In the genomic region with DNA sequence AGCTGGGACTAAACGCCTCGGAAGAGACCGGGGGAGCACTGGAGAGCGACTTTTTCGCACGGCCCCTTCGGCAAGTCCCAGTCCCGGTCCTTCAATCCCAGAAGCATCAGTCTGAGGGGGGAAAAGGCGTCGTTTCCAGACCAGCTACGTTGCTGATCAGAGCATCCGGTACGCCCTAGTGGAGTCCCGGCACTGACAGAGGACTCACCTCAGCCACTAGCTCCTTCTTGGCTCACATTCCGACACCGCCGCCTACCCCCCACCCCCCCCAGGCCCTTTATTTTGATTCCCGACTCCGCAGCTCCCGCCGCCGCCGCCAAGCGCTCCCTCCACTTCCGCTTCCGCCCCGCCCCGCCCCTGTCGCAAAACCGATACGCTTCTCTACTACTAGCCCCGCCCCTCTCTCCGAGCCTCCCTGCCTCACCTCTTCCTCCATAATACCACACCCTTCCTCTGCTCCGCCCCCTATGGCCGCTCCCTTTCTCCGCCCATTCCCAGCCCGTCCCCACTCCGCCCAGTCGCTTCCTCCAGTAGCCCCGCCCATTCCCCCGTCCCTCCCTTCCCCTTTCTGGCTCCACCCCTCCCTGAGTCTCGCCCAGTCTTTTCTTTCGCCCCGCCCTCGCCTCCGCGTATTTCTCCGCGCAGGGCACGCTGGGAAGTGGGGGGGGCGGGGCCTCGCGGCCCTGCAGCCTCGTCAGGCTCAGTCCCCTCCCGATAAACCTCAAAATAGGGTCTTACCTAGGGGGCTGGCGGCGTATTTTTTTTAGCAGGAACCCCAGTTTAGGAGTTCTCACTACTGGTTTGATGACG, we compare ENCODE assay signal across 8 mouse cellular contexts. TPM values are rescaled to one million over a fixed set of nuclear protein-coding genes. Genes with fewer than 3 reads are reported as not detected.
DNase-seq lines count a peak whose midpoint lies in the region; ATAC-seq lines count a peak whose summit lies in the region.

No protein-coding gene starts in this region.

- DNase-seq in adipocyte (ENCODE audit: low spot score): peak; percentile 100
- peak; percentile 96 for DNase-seq in embryo, embryonic 10 days (ENCODE audit: low spot score)
- peak; percentile 97 for DNase-seq in gastrocnemius, postnatal 10 days
- peak; percentile 100 for DNase-seq in induced T-regulatory cell, adult 2 months (ENCODE audit: low read depth)
- DNase-seq in left cerebral cortex, adult 9 months (ENCODE audit: low spot score in 2 of 2): peak; percentile 96 to 99
- DNase-seq in right cerebral cortex, postnatal 14 days: peak; percentile 99
- peak; percentile 98 to 100 for DNase-seq in urinary bladder, postnatal 36 days (ENCODE audit: low spot score in 2 of 2)

- peak; percentile 85 for ATAC-seq in megakaryocyte progenitor cell, adult 5-6 weeks (replicated peaks; ENCODE audit: poor library complexity)

RNA-seq across cellular contexts. Expression of a gene that starts 3.9 kb away (rescaled TPM):
- total RNA-seq in gastrocnemius, postnatal 10 days (2021): 10 to 100 TPM; 26.3 to 31.1 TPM
- 38.3 and 40.9 TPM in 2 replicates for total RNA-seq in megakaryocyte progenitor cell, adult 5-6 weeks (2015)
- 63.6 and 71.7 TPM in 2 replicates for total RNA-seq in megakaryocyte progenitor cell, adult 5-6 weeks (2017)

RNA-seq across cellular contexts. Expression of a gene that starts 4.0 kb away (rescaled TPM):
- total RNA-seq in gastrocnemius, postnatal 10 days (2021): 10 to 100 TPM; 17.5 to 24.2 TPM
- 32.7 and 35.1 TPM in 2 replicates for total RNA-seq in megakaryocyte progenitor cell, adult 5-6 weeks (2015)
- total RNA-seq in megakaryocyte progenitor cell, adult 5-6 weeks (2017): 19.4 and 26.5 TPM in 2 replicates

Comparison
In these comparisons a context has a peak if more than half of its experiments do, and no peak if none do; other contexts are left out.
1. Peak in every context shown above with its lines: DNase-seq and ATAC-seq.